Mouse (Mus musculus) natural killer cell, adult 2 months (primary cell): ENCODE data around the gene Oit3.

Experiments used
- DNase-seq, 2 experiments: peaks; one replicate each; pipeline ENCODE4 v3.0.0; 2022; ENCODE audit warnings: low spot score in 2 of 2

Gene Oit3

GRCm38 (mm10) chr10:59441735-59442134, at the start of gene Oit3:
Gene Oit3, minus strand, starts transcription at chr10:59441778.
- no peak for DNase-seq

GRCm38 (mm10) chr10:59490920-59491319, 49.3 kb upstream of the Oit3 start:
- DNase-seq, result no peak

DNA sequence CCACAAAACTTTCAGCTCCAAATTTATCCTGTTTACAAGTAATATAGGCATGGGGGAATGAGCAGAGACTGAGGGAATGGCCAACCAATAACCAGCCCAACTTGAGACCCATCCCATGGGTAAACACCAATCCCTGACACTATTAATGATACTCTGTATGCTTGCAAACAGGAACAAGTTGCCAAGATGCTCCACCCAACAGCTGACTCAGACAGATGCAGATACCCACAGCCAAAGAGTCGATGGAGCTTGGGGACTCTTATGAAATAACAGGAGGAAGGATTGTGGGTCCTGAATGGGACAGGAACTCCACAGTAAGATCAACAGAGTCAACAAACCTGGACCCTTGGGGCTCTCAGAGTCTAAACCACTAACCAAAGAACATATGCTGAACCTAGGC, 47.8 kb upstream of the Oit3 start:
- DNase-seq, result no peak

- no peak for DNase-seq
Measured at GRCm38 (mm10) chr10:59487351-59487750, 45.8 kb upstream of the Oit3 start.

- no peak for DNase-seq
Measured at GRCm38 (mm10) chr10:59484318-59484717, 42.7 kb upstream of the Oit3 start.

DNA sequence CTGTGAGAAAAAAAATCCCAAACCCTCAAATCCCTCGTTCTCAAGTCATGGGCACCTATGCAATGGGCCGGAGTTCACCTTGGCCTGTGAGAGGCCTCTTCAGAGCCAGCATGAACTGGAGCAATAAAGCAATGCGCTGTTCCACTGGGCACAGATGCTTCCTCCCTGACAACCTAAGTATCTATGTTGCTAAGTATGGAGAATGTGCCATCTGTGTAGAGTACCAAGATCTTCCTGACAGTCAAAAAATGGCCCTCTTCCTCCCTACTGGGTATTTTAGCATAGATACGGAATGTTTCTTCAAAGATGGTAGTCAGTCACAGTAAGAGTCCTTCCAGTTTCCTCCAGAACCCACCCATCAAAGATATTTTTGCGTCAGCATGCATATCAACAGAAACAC, 39.8 kb upstream of the Oit3 start:
- no peak for DNase-seq

DNA sequence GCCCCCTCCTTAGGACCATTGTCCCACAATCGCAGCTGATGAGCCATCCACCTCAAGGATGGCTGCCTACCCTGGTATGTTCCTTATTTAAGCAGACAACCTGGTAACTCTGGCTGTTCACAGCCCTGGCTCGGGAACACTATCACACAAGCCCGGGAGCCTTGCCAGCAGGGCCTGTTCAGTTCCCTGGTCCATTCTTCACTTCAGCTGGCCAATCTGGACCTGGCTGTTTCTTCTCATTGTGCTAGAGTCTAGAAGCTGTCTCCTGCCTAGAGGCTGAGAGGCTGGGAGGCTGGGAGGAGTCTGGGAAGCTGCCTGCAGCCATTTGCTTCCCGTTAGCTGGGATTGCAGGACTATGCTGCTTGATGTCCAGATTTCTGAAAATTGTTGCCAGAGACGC, 28.9 kb upstream of the Oit3 start:
- no peak for DNase-seq

DNA sequence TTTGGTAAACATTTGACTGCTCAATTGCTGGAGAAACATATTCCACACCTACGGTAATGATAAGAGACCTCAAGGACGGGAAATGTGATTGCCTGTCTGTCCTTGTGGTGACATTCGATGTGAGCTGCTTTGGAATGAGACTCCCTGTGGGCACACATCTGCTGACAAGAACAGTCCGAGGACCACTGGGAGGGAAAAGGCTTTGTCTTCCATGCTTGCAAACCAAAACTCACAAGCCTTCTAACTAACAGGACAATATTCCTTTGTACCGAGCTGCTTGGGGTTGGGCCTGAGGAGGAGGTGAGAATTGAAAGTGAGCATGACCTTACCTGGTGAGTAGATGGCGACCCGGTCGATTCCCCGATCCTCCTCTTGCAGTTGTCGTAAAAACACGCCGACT, 25.7 kb upstream of the Oit3 start:
- DNase-seq, result no peak

- no peak for DNase-seq
Measured at GRCm38 (mm10) chr10:59466626-59467025, 25.0 kb upstream of the Oit3 start.

- no peak for DNase-seq
Measured at GRCm38 (mm10) chr10:59465546-59465945, 24.0 kb upstream of the Oit3 start.

DNA sequence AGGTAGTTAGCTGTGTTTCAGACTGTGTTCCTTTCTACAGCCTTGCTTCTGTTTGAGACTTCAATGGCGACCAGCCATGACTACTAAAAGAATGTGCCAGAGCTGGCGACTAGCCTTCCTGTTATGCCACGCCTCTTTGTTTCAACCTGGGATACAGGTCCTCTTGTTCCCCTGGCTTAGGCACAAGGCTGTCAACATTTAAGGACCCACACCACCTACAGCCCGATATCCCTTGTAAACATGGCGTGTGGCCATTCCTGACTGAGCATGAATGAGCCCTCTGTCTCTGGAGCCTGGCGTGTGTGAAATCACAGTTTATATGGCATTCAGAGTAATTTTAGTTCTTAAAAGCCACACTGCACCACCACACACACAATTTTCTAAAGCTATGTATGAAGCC, 20.7 kb upstream of the Oit3 start:
- DNase-seq, result no peak

GRCm38 (mm10) chr10:59459767-59460166, 18.2 kb upstream of the Oit3 start:
- no peak for DNase-seq

DNA sequence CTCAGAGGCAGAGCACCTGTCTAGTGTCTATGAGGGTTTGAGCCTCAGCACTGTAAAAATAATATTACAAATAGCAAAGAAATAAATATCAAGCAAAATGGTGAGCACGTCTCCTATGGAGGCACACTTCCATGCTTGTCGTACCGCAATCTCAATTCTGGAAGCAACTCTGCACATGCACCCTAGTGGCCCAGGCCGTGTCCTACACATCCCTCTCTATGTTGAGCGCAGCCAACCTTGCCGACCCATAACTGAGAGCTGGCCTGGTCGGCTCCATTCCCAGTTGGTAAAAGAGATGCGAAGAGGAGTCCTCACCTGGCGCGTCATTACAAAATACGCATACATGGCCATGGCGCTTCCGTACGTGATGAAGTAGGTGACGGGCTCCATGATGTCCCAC, 13.1 kb upstream of the Oit3 start:
- DNase-seq, result no peak

DNA sequence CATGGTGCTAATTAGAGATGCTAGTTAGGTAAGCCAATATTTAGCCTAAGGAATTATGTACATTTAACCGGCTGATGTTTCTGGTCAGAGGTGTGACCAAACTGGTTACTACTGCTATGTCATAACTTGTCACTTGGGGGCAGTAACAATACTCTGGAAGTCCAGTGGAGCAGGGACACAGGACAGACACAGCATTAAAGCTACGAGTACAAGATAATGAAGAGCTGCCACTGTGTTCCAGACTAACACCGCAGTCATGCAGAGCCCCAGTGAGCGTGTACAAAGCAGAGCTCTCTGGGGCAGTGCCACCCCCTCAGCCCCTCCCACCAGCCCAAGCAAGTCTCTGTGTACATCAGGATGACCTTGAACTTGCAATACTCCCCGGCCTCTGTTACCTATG, 10.3 kb upstream of the Oit3 start:
- DNase-seq, result no peak

GRCm38 (mm10) chr10:59447546-59447945, 6.0 kb upstream of the Oit3 start:
- no peak for DNase-seq

- DNase-seq, result no peak
Measured at GRCm38 (mm10) chr10:59446911-59447437, 5.4 kb upstream of the Oit3 start.

- no peak for DNase-seq
Measured at GRCm38 (mm10) chr10:59444635-59445034, 3.1 kb upstream of the Oit3 start.

- no peak for DNase-seq
Measured at GRCm38 (mm10) chr10:59444106-59444505, 2.5 kb upstream of the Oit3 start.

GRCm38 (mm10) chr10:59443212-59443611, 1.6 kb upstream of the Oit3 start:
- no peak for DNase-seq

DNA sequence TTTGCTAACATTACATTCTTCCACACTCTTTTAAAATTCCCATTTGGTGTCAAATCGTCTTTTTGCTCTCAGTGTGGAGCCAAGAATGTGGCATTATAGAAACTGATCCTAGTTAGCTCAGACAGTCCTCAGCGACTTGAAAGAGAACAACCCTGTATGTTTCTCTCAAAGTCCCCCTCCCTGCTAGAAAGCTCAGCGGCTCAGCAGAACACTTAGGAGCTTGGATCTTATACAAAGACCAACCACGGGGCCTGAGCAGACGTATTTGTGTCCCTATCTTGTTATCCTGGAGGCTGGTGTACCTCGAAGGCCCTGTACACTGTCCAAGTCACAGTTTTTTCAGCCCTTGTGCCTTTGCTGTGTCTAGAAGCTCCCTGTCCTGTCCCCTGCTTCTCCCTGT, 1.4 kb downstream of the Oit3 start:
- no peak for DNase-seq

- DNase-seq, result no peak
Measured at GRCm38 (mm10) chr10:59439508-59439931, 2.1 kb downstream of the Oit3 start.

- DNase-seq, result no peak
Measured at GRCm38 (mm10) chr10:59438651-59439050, 2.9 kb downstream of the Oit3 start.

GRCm38 (mm10) chr10:59435746-59436145, 5.8 kb downstream of the Oit3 start:
- DNase-seq, result no peak

GRCm38 (mm10) chr10:59430701-59431218, 10.8 kb downstream of the Oit3 start:
- DNase-seq, result peak; percentile 2 to 38
